Mouse (Mus musculus) liver, embryonic 13.5 days (tissue): ENCODE measurements at regions not wholly inside any gene's neighbourhood (a gene's known extent, or its start where the extent isn't known, plus 50 kb on each side); places are given as distances from the start of the nearest gene placed in this dataset.

Experiments used
- ATAC-seq: fragments of 200-750 bp; cut with Nextera tagmentation; 2 replicates; pipeline ENCODE4 v1.8.0; 2017; ENCODE audit warnings: low read depth, mild to moderate bottlenecking, moderate number of reproducible peaks, moderate library complexity
- DNase-seq: peaks from one replicate; pipeline ENCODE4 v3.0.0; 2022
- H3K27ac ChIP-seq: fragments of 300-500 bp; sonication (generic); 2 replicates; pipeline ENCODE4 v1.5.1; 2015; ENCODE audit warnings: moderate library complexity, mild to moderate bottlenecking, inconsistent platforms
- H3K27me3 ChIP-seq: fragments of 300-500 bp; sonication (generic); 2 replicates; pipeline ENCODE4 v1.6.1; 2015; ENCODE audit warnings: mild to moderate bottlenecking, inconsistent platforms
- H3K36me3 ChIP-seq: fragments of 300-500 bp; sonication (generic); 2 replicates; pipeline ENCODE4 v1.6.1; 2015; ENCODE audit warnings: mild to moderate bottlenecking, inconsistent platforms
- H3K4me1 ChIP-seq: fragments of 300-500 bp; sonication (generic); replicated peaks from 2 replicates; pipeline ENCODE4 v1.6.1; 2015; ENCODE audit warnings: inconsistent platforms
- H3K4me2 ChIP-seq: fragments of 300-500 bp; sonication (generic); 2 replicates; pipeline ENCODE4 v1.6.1; 2015; ENCODE audit warnings: inconsistent platforms, mild to moderate bottlenecking, moderate library complexity
- H3K4me3 ChIP-seq: fragments of 300-500 bp; sonication (generic); replicated peaks from 2 replicates; pipeline ENCODE4 v1.5.1; 2015; ENCODE audit warnings: mild to moderate bottlenecking, inconsistent platforms
- H3K9ac ChIP-seq: fragments of 300-500 bp; sonication (generic); 2 replicates; pipeline ENCODE4 v1.6.1; 2015; ENCODE audit warnings: mild to moderate bottlenecking, inconsistent platforms
- H3K9me3 ChIP-seq: fragments of 300-500 bp; sonication (generic); replicated peaks from 2 replicates; pipeline ENCODE4 v1.6.1; 2016; ENCODE audit warnings: inconsistent platforms
- WGBS: fragments of 180-500 bp; shearing (Covaris S2); methylation state at CpG from one replicate; pipeline ENCODE4 v1.1.7; 2015; ENCODE audit not compliant: insufficient replicate concordance; 5-methylcytosine and 5-hydroxymethylcytosine counted together

DNA sequence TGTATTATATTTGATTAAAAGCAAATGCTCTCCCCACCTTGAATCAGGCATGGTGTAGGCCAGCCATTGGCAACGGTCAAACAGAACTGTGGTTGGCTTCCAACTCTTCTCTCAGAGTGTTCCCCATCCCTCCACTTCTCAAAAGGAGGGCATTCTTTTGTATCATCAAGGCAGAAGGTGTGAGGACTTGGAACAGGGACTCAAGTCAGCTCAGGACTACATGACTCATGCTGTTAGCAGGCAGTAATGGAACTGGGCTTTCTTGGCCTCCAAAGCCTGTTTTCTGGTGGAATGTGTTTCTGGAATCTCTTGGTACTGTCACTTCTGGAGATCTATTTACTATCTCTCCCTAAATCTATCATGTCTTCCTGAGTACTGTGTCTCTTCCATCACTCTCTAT is 216.3 kb upstream of the Slc30a5 start:
- 60% methylated on average over 1 of the region's 1 CpGs for WGBS
- H3K4me1 ChIP-seq, result no peaks in the 10 kb centered on the region
- no peak for ATAC-seq

DNA sequence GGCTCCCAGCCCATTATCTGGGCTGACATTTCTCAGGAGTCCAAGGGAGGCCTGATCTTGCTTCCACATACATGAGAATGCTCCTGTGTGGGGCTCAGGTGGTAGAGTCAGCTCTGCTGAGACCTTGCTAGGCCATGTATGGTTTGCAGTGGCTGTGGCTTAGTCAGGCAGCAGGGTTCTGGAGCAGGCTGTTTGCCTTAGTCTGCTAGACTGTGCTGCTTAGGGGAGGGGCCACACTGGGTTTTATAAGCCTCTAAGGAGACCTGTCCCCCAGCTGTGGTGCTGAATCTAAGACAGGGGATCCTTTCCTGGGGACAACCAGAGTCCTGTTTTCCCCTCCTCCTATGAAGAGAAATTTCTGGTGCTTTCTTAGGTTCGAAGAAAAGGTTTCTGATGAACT is 199.4 kb upstream of the Slc30a5 start:
- Histone ChIP-seq H3K27me3 (no peaks in the 10 kb centered on the region), H3K4me3 (no peak overlapping the region), H3K4me1 (no peaks in the 10 kb centered on the region), H3K27ac (no peak overlapping the region), H3K9ac (no peak overlapping the region), H3K4me2 (no peak overlapping the region), H3K36me3 (no peaks in the 10 kb centered on the region), H3K9me3 (no peaks in the 10 kb centered on the region)
- DNase-seq (no peak), ATAC-seq (no peak)
- 42% methylated on average over 1 of the region's 1 CpGs for WGBS

More for the DNA sequence above, 216.3 kb upstream of the Slc30a5 start:
- H3K36me3 ChIP-seq, result no peaks in the 10 kb centered on the region
- H3K27me3 ChIP-seq, result no peaks in the 10 kb centered on the region
- H3K9ac ChIP-seq, result no peak overlapping the region
- no peak for DNase-seq
- H3K9me3 ChIP-seq, result no peaks in the 10 kb centered on the region
- H3K27ac ChIP-seq, result no peak overlapping the region
- no peak overlapping the region for H3K4me3 ChIP-seq
- H3K4me2 ChIP-seq, result no peak overlapping the region

DNA sequence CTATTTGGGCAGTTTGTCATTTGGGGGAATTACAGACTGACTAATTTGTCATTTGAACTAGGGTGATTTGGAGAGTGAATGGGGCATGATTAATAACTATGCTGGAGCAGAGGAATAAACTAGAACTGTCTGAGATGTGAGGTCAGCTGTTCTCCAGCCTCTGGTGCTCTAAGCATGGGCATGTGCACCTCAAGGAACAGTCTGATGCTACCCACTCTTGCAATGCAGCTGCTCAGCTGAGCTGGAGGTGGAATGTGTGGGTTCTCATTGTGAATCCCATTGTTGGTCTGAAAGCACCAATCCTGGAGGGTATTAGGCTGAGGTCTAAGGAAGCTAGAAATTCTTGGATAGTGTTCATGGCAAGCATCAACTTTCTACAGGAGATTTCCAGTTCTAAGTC is 192.8 kb upstream of the Slc30a5 start:
- DNase-seq (no peak), ATAC-seq (no peak)
- Histone ChIP-seq H3K9me3 (no peaks in the 10 kb centered on the region), H3K27ac (no peak overlapping the region), H3K9ac (no peak overlapping the region), H3K4me2 (no peak overlapping the region), H3K36me3 (no peaks in the 10 kb centered on the region), H3K4me3 (no peak overlapping the region), H3K27me3 (no peaks in the 10 kb centered on the region), H3K4me1 (no peaks in the 10 kb centered on the region)

GRCm38 (mm10) chr13:101025488-101025887 is 192.3 kb upstream of the Slc30a5 start:
- no peak for ATAC-seq

GRCm38 (mm10) chr13:101024971-101025370 is 191.7 kb upstream of the Slc30a5 start:
- Histone ChIP-seq H3K27ac (no peak overlapping the region), H3K27me3 (no peaks in the 10 kb centered on the region), H3K4me3 (no peak overlapping the region), H3K36me3 (no peaks in the 10 kb centered on the region), H3K4me2 (no peak overlapping the region), H3K9ac (no peak overlapping the region), H3K9me3 (no peaks in the 10 kb centered on the region), H3K4me1 (no peaks in the 10 kb centered on the region)
- no peak for DNase-seq
- no peak for ATAC-seq
- 70% methylated on average over 2 of the region's 2 CpGs for WGBS

More at GRCm38 (mm10) chr13:101025488-101025887, 192.3 kb upstream of the Slc30a5 start:
- Histone ChIP-seq H3K4me2 (no peak overlapping the region), H3K9ac (no peak overlapping the region), H3K9me3 (no peaks in the 10 kb centered on the region), H3K27ac (no peak overlapping the region), H3K27me3 (no peaks in the 10 kb centered on the region), H3K4me1 (no peaks in the 10 kb centered on the region), H3K36me3 (no peaks in the 10 kb centered on the region), H3K4me3 (no peak overlapping the region)
- DNase-seq, result no peak
- WGBS, result 58% methylated on average over 2 of the region's 2 CpGs

GRCm38 (mm10) chr13:101019272-101019676 is 186.0 kb upstream of the Slc30a5 start:
- H3K4me1 ChIP-seq, result no peaks in the 10 kb centered on the region
- H3K4me2 ChIP-seq, result no peak overlapping the region
- ATAC-seq (no peak), DNase-seq (no peak)
- no peaks in the 10 kb centered on the region for H3K36me3 ChIP-seq
- 59% methylated on average over 7 of the region's 7 CpGs for WGBS
- no peak overlapping the region for H3K4me3 ChIP-seq
- H3K9me3 ChIP-seq, result no peaks in the 10 kb centered on the region
- no peaks in the 10 kb centered on the region for H3K27me3 ChIP-seq
- H3K9ac ChIP-seq, result no peak overlapping the region
- no peak overlapping the region for H3K27ac ChIP-seq

DNA sequence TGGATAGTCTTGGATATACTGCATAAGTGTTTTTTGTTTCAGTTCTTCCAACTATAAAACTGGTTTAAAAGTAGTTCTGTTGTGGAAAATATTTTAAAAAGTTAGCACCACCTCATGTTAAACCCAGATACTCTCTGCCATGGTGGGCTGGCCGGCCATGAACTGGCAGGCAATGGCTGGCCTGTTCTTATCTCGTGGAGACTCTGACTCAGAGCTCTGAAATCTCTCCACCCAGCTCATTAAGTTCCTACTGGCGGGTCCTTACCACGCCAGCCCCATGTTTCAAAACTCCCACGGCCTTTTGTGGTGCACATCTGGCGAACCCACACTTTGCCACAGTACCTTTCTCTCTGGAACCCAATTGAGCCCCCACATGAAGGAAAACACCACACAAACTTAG is 183.8 kb upstream of the Slc30a5 start:
- DNase-seq (no peak), ATAC-seq (no peak)
- H3K27me3 ChIP-seq, result no peaks in the 10 kb centered on the region
- H3K9me3 ChIP-seq, result no peaks in the 10 kb centered on the region
- 33% methylated on average over 6 of the region's 6 CpGs for WGBS
- no peaks in the 10 kb centered on the region for H3K36me3 ChIP-seq
- no peak overlapping the region for H3K9ac ChIP-seq
- no peaks in the 10 kb centered on the region for H3K4me1 ChIP-seq
- H3K27ac ChIP-seq, result no peak overlapping the region
- H3K4me2 ChIP-seq, result no peak overlapping the region
- H3K4me3 ChIP-seq, result no peak overlapping the region

DNA sequence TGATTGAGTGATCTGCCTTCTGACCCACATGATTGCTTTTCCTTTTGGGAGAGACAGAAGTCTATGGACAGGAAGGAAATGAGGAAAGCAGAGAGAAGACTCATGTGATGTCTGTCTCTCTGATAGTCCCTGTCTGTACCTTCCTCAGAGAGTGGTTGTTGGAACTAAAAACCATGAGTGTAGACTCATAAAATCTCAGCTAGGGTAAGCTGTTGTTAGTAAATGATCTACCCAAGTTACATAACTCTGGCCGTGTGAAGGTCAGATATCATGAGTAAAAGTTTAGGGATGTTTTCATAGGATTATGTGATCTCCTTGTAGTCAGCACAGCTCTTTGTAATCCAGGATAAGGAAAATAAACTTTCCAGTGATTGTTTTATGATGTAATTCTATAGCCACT is 183.0 kb upstream of the Slc30a5 start:
- Histone ChIP-seq H3K4me1 (no peaks in the 10 kb centered on the region), H3K9ac (no peak overlapping the region), H3K9me3 (no peaks in the 10 kb centered on the region), H3K36me3 (no peaks in the 10 kb centered on the region), H3K27ac (no peak overlapping the region), H3K4me2 (no peak overlapping the region), H3K27me3 (no peaks in the 10 kb centered on the region), H3K4me3 (no peak overlapping the region)
- DNase-seq (no peak), ATAC-seq (no peak)
- WGBS, result 39% methylated on average over 1 of the region's 1 CpGs

GRCm38 (mm10) chr13:101015435-101015834 is 182.2 kb upstream of the Slc30a5 start:
- Histone ChIP-seq H3K4me1 (no peaks in the 10 kb centered on the region), H3K9me3 (no peaks in the 10 kb centered on the region), H3K4me2 (no peak overlapping the region), H3K27ac (no peak overlapping the region), H3K9ac (no peak overlapping the region), H3K4me3 (no peak overlapping the region), H3K36me3 (no peaks in the 10 kb centered on the region), H3K27me3 (no peaks in the 10 kb centered on the region)
- no peak for ATAC-seq
- no peak for DNase-seq
- WGBS, result 57% methylated on average over 3 of the region's 3 CpGs

GRCm38 (mm10) chr13:101013604-101014003 is 180.4 kb upstream of the Slc30a5 start:
- no peak for DNase-seq
- Histone ChIP-seq H3K4me3 (no peak overlapping the region), H3K9me3 (no peaks in the 10 kb centered on the region), H3K4me2 (no peak overlapping the region), H3K4me1 (no peaks in the 10 kb centered on the region), H3K27ac (no peak overlapping the region), H3K9ac (no peak overlapping the region), H3K27me3 (no peaks in the 10 kb centered on the region), H3K36me3 (no peaks in the 10 kb centered on the region)
- ATAC-seq, result no peak
- 58% methylated on average over 2 of the region's 2 CpGs for WGBS

DNA sequence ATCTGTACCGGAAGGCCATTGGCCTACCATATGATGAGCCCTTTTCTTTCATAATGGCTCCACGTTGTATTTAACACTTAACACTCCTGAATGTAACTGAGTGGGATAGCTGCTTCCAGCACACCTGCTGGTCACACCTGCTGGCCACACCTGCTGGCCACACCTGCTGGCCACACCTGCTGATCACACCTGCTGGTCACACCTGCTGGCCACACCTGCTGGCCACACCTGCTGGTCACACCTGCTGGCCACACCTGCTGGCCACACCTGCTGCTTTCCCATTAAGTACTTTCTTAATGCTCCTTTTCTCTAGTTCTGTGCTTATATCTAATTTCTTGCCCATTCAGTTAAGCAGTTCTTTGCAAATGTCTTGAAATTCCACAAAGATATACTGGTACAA is 157.4 kb upstream of the Slc30a5 start:
- Histone ChIP-seq H3K36me3 (no peaks in the 10 kb centered on the region), H3K4me2 (no peak overlapping the region), H3K27ac (no peak overlapping the region), H3K9me3 (no peaks in the 10 kb centered on the region), H3K27me3 (no peaks in the 10 kb centered on the region), H3K9ac (no peak overlapping the region), H3K4me3 (no peak overlapping the region), H3K4me1 (no peaks in the 10 kb centered on the region)
- DNase-seq (no peak), ATAC-seq (no peak)
- 74% methylated on average over 2 of the region's 2 CpGs for WGBS

DNA sequence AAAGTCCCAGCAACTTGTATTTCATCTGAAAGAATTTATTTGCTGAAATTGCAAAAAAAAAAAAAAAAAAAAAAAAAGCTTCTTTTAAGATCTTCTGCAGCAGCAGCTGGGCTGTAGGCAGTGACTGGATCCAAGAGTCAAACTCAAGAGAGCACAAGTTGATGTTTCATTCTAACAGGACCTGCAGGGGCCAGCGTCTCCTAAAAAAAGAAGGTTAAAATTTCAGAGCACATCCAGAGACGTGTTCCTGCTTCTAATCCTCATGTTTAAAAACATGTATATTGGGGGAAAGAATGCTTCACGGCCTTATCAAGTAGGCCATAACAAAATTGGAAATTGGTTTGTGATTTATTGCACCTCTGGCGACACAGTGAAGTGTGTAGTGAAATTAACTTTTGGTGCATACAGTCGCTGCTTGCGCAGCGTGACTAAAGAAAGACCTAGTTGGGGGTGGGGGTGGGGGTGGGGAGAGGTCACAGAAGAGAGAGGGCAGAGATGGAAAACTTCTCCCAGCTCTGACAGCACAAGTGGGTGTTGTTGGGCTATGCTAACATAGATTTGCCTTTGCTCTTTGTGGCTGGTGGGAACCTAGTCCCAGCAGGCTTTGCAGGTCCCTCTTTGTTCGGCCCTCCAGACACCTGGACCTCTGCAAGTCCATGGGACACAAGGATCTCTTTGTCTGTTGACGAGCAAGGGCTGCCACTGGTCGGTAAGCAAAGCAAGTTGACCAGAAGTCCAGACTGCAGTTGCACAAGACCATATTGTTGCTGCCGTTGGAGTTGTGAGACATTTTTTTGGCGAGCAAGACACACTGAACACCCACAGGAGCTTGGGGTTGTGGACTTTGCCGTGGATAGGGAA is 155.7 kb upstream of the Slc30a5 start:
- 59% methylated on average over 13 of the region's 13 CpGs for WGBS
- DNase-seq, result no peak
- H3K4me2 ChIP-seq, result no peak overlapping the region
- H3K27me3 ChIP-seq, result no peaks in the 10 kb centered on the region
- H3K4me3 ChIP-seq, result no peak overlapping the region
- ATAC-seq, result no peak
- H3K9ac ChIP-seq, result no peak overlapping the region
- H3K9me3 ChIP-seq, result no peaks in the 10 kb centered on the region
- H3K4me1 ChIP-seq, result no peaks in the 10 kb centered on the region
- no peaks in the 10 kb centered on the region for H3K36me3 ChIP-seq
- H3K27ac ChIP-seq, result no peak overlapping the region
